ENCODE assay signal across 35 mouse cellular contexts in the genomic region with DNA sequence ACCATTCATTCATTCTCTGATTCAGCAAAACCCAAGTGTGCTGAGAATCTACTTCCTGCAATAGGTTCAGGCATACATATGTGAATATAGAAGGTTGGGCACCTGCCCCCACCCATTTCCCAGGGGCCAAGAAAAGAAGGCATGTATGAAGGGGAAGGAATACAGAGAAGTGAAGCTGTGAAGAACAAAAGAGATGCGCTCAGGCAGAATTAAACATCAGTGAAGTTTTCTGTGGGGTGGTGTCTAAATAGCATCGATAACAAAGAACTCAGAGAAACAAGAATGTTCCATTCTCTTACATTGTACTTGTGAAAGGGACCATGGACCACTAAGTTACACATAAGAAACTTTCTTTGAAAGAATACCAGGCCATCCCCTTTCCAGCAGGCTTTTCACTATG.
"Had no signal": no experiment of that assay in that cellular context is flagged by ENCODE, and none has a peak within 500 bp of the region (broad histone marks: within the 10 kb centered on the region; RNA-seq: fewer than 3 reads in every experiment).

No protein-coding gene starts in this region.

- H3K36me3 ChIP-seq: heart, embryonic 10.5 days; heart, embryonic 12.5 days; heart, embryonic 13.5 days; heart, embryonic 15.5 days; hindbrain, embryonic 10.5 days; hindbrain, embryonic 12.5 days; hindbrain, embryonic 13.5 days; hindbrain, embryonic 15.5 days; intestine, embryonic 15.5 days; kidney, embryonic 15.5 days had no signal

- H3K4me3 ChIP-seq: heart, embryonic 10.5 days; heart, embryonic 12.5 days; heart, embryonic 13.5 days; heart, embryonic 15.5 days; hindbrain, embryonic 10.5 days; hindbrain, embryonic 12.5 days; hindbrain, embryonic 13.5 days; hindbrain, embryonic 15.5 days; intestine, embryonic 15.5 days; kidney, embryonic 15.5 days; layer of hippocampus, adult 2 months; left cerebral cortex, adult 2 months had no signal

- ATAC-seq: hindbrain, embryonic 16.5 days; hindbrain, postnatal 0 days; inflammation-experienced regulatory T-cells, adult 6 months; intestine, embryonic 15.5 days; intestine, embryonic 16.5 days; intestine, postnatal 0 days had no signal

- H3K9ac ChIP-seq: heart, embryonic 12.5 days; heart, embryonic 13.5 days; heart, embryonic 15.5 days; hindbrain, embryonic 12.5 days; hindbrain, embryonic 13.5 days; hindbrain, embryonic 14.5 days; hindbrain, embryonic 15.5 days; intestine, embryonic 15.5 days; kidney, embryonic 15.5 days had no signal

- H3K27ac ChIP-seq: heart, embryonic 10.5 days; heart, embryonic 13.5 days; heart, embryonic 15.5 days; hindbrain, embryonic 10.5 days; hindbrain, embryonic 12.5 days; hindbrain, embryonic 13.5 days; hindbrain, embryonic 14.5 days; hindbrain, embryonic 15.5 days; hindbrain, postnatal 0 days; intestine, embryonic 15.5 days; kidney, embryonic 15.5 days; kidney, postnatal 0 days; layer of hippocampus, adult 2 months; left cerebral cortex, adult 2 months had no signal

- H3K27me3 ChIP-seq: heart, embryonic 12.5 days; heart, embryonic 13.5 days; heart, embryonic 15.5 days; hindbrain, embryonic 12.5 days; hindbrain, embryonic 13.5 days; hindbrain, embryonic 15.5 days; intestine, embryonic 15.5 days; kidney, embryonic 15.5 days had no signal

- H3K4me1 ChIP-seq: heart, embryonic 10.5 days; heart, embryonic 12.5 days; heart, embryonic 13.5 days; heart, embryonic 15.5 days; hindbrain, embryonic 10.5 days; hindbrain, embryonic 12.5 days; hindbrain, embryonic 13.5 days; hindbrain, embryonic 15.5 days; intestine, embryonic 15.5 days; kidney, embryonic 15.5 days had no signal

- H3K9me3 ChIP-seq: heart, embryonic 10.5 days; heart, embryonic 12.5 days; heart, embryonic 13.5 days; heart, embryonic 15.5 days; hindbrain, embryonic 10.5 days; hindbrain, embryonic 12.5 days; hindbrain, embryonic 13.5 days; hindbrain, embryonic 15.5 days; intestine, embryonic 15.5 days; kidney, embryonic 15.5 days had no signal

- H3K4me2 ChIP-seq: heart, embryonic 11.5 days; heart, embryonic 12.5 days; heart, embryonic 13.5 days; heart, embryonic 15.5 days; hindbrain, embryonic 12.5 days; hindbrain, embryonic 13.5 days; hindbrain, embryonic 14.5 days; hindbrain, embryonic 15.5 days; intestine, embryonic 15.5 days; kidney, embryonic 15.5 days had no signal

- DNase-seq: heart, postnatal 10 days; heart, postnatal 14 days; heart, postnatal 36 days; heart, postnatal 4 days; kidney, adult 11 months; kidney, adult 18-20 months; kidney, adult 8-10 months; kidney, adult 9 months; kidney, postnatal 10 days; kidney, postnatal 14 days; kidney, postnatal 25 days; kidney, postnatal 36 days; kidney, postnatal 4 days; layer of hippocampus, adult 9-11 months; layer of hippocampus, postnatal 36 days had no signal
